Mouse (Mus musculus) thymus, postnatal 10 days (tissue): ENCODE results near the gene Wrap73.

Experiments
- DNase-seq, 2 experiments: peaks; one replicate each; pipeline ENCODE4 v3.0.0; 2021; ENCODE audit warnings: low spot score in 2 of 2

Gene Wrap73

DNA sequence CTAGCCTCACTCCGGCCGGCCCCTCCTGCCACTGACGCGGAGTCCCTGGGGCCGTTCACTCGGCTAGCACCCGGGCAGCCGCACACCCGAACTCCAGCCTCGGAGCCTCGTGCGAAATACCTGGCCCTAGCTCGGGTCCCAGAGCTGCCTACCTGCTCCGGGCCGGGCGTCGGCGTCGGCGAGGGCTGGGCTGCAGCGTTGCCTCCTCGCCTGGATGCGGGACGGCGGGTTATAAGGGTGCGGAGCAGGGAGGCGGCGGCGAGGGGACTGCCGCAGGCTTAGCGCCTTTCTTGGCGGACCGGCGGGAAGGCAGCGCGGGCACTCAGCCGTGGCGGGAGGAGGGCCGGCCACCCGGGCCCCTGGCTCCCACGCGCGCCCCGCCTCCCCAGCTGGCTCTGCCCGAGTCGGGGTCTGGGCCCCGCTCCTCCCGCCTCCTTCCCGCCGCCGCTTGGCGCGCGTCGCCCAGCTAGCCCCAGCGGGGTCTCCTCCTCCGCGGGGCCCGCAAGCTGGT is 2.4 kb upstream of the Wrap73 start:
- DNase-seq = no peak

- no peak for DNase-seq
These were observed 2.2 kb upstream of the Wrap73 start, which contains the start of gene Trp73 for GRCm38 (mm10) chr4:154140182-154140212. Gene Trp73, minus strand, starts transcription at chr4:154140208.

DNA sequence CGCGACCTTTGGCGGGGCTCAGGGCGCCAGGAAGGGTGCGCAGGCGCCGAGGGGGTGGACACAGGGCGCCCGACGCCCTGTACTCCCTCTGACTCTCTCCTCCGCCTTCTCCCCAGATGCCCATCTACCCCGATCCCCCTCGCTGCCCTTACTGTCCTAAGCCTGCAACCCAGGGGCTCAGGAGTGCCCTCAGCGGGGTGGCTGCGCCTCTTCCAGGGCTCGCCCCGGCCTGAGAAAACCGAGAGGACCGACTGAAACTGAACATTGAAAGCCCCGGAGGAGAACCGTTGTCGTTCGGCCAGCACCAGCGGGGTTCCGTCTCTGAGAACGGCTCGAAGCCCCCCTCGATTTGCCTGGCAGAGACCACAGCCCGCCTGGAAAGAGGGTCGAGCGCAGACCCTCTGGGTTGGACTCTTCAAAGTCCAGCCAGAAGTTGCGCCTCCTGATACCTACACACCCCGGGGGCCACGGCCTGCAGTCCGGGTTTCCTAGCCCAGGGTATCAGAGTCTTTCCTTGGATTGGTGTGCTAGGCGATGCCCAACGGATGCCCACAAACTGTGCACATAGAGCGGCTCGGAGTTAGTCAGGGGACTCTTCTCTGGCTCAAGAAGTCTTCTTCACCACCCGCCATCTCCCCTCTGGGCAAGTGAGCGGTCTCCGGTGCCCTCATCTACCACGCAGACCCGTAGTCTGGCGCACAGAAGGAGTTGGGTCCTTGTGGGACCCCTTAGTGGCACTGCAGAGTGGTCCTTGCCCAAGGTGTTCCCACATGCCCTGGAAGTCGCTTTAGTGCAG is 1.8 kb upstream of the Wrap73 start:
- no peak for DNase-seq

GRCm38 (mm10) chr4:154141009-154141867 is 934 bp upstream of the Wrap73 start:
- no peak for DNase-seq

- no peak for DNase-seq
These were observed 2.5 kb downstream of the Wrap73 start for GRCm38 (mm10) chr4:154144712-154145111.

- no peak for DNase-seq
These were observed 4.2 kb downstream of the Wrap73 start for GRCm38 (mm10) chr4:154146342-154146741.

- DNase-seq = no peak
These were observed 11.9 kb downstream of the Wrap73 start for GRCm38 (mm10) chr4:154154104-154154503.

DNA sequence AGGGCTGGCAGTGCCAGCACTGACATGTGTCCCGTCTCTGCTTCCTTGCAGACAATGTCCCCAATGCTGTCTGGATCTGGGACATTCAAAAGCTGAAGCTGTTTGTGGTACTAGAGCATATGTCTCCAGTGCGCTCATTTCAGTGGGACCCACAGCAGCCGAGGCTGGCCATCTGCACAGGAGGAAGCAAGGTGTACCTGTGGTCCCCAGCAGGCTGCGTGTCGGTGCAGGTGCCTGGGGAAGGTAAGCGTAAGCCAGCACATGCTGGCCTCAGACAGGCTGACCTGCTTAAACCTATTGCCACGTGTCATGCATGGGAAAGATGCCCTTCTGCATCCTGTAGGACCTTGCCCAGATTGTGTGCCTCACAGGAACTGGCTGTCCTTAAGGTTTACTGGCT is 13.9 kb downstream of the Wrap73 start:
- DNase-seq = no peak

DNA sequence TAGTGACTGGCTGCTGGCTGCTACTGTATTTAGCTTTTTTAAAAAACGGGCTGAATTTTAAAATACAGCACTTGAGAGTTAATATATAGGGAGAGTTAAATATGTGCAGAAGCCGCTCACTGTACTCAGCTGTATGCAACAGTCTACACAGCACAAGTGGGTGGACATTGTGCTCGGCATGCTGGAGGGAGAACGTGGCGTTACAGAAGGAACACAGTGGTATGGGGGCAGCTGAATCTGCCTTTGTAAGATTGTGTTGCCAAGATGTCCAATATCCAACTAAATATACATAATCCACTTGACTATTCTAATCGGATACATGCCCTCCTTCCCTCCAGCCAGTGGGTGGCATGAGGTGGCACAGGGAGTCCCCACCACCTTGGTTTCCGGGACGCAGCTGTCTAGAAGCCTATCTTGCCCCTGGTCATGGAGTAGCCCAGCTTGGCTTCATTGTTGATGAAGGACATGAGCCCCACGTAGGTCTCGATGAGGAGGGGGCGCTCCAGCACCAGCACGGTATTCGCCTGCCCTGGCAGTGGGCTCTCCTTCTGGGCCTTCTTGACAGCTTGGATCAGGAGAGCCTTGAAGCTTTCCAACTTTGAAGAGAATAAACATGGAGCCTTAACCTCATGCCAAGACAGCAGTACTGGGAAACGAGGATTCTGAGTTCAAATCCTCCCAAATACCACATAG is 15.9 kb downstream of the Wrap73 start:
- DNase-seq = no peak

GRCm38 (mm10) chr4:154159002-154159401 is 16.8 kb downstream of the Wrap73 start:
- peak; percentile 85 to 90 for DNase-seq

- peak; percentile 20 to 24 for DNase-seq
These were observed 17.9 kb downstream of the Wrap73 start for GRCm38 (mm10) chr4:154159961-154160537.

DNA sequence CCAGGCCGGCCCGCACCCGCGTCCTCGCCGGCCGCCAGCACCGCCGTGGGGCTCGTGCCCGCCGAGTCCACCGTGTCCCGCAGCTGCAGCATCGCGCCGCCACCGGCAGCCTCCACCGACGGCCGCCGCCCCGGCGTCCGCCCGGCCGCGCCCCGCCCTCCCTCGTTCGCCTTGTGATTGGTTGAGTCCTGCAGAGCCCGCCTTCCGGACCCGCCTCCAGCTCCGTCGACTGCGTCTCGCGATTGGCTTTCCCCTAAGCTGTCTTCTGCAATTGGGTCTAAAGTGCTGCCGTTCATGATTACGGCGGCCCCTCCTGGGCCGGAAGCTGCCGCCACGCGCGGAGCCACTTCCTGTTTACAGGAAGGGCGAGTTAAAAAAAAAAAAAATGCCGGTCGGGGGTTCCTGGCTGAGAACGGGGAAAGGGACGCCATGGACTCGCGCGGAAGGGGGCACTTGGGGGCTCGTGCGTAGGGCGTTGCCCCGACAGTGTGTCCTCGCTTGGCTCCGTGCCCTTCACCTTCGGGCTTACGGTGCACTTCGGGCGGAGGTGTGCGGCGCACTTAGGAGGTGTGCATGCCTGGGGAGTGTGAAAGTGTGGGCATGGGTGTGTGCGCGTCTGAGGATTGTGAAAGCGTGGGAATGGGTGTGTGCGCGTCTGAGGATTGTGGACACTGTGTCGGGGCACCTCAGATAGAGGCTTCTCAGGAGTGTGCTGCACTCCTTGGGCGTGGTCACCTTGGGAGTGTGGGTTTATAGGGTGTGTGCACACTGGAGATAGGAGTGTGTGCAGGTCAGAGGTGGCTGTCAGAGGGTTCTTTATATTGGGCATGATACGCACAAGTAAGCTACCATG is 18.6 kb downstream of the Wrap73 start, which contains the start of gene Tprgl:
Tprgl (minus strand) TSS at position 129 of the 853 bp plus-strand sequence.
- peak; percentile 95 to 97 for DNase-seq

DNA sequence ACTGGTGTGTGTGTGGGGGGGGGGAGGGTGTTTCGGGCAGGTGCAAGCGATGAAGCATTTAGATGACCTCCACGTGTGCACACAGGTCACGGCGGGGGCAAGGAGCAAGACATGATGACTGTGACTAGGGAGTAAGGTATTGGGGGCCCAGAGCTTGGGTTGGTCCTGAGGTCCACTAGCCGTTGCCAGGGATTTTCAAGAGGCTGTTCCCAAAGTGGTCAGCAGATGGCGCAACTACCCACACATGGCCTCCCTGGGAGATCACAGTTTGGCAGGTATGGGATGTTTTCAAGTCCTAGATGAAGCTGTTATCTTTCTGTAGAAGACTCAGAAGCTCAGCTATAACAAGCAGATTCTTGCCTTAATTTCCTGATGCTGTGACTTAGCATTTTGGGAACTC is 21.1 kb downstream of the Wrap73 start:
- DNase-seq = peak; percentile 32 to 62

GRCm38 (mm10) chr4:154167053-154167452 is 24.9 kb downstream of the Wrap73 start:
- DNase-seq = peak in 1 of 2 experiments; percentile 50

DNA sequence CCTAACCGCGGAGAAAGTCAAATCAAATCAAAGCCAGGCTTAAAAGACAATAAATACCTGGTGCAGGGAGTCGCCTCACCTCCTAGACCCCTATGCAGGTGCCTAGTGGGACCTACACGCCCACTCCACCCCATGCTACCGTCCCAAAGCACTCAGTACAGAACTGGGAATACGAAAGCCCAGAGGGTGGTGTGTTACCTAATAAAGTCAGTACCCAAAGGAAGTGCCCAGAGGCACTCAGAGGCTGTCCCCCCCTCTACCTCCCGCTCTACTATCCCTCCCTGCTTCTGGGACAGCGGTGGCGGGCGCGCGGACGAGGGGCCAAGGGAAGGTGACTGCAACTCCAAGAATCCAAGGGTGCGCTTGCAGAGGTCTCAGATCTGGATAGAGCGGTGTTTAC is 27.8 kb downstream of the Wrap73 start:
- no peak for DNase-seq

DNA sequence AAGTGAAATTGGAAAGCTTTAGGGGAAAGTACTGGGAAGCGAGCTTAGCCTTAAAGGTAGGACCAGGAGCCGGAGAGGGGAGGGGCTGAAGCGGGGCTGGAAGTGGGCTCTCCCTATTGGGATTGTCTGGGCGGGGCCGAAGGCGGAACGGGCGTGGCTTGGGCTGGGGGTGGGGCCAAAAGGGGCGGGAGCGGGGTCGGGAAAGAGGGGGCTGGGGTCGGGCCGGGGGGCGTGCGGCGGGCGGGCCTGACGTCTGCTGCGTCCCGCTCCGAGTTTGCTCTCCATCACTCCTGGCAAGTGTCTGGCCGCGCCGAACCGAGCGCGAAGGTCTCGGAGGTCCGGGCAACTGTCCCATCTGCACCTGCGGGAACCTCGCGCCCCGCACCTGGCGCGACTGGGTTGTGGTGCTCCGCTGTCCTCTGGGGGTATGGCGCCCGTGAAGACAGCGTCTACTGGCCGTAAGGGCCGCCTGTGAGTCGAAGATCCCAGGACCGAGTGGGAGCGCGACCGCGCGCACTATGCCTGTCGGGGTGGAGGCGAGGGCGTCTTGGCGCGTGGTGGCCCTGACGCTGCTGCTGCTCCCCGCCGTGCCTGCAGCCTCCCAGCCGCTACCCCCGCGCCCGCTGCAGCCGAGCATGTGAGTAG is 28.5 kb downstream of the Wrap73 start, which contains the start of gene Megf6:
Megf6 (plus strand) TSS at position 225 of the 645 bp plus-strand sequence.
- DNase-seq = no peak

DNA sequence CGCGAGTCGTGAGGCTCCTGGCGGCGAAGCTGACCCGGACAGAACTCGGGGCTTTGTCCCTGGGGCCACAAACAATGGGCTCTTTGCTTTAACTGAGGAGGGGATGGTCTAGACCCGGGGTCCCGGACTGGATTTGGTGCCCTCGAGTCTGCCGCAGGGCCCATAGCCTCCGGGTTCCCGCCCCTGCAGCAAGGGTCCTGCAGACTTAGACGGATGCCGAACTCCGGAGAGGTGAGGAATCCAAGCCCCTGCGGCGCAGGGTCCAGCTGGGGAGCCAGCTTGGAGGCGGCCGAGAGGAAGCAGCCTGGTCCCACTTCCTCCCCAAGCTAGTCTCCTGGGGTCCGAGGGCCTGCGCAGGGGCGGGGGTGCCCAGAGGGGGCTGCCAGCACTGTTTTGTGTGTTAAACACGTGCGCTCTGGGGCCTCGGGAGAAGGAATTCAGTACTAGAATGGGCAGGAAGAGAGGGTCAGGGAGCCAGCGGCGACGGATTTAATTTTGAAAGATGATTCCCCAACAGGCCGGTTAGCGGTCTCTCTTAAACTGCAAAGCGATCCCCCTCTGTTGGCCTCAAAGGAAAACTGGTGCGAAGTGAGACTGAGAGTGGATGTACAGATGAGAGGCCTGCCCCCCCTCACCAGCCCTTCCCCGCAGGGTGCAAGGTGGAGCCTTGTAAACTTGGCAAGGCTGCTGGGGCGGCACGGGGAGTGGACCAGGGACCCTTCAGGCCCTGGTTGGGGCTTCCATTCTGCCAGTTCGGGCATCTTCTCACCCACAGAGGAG is 29.2 kb downstream of the Wrap73 start:
- no peak for DNase-seq

GRCm38 (mm10) chr4:154171931-154172604 is 29.9 kb downstream of the Wrap73 start:
- DNase-seq = no peak

- no peak for DNase-seq
These were observed 35.1 kb downstream of the Wrap73 start for GRCm38 (mm10) chr4:154177257-154177656.
